Mouse (Mus musculus): ENCODE results near the gene Trpv1.

GRCm38 (mm10) chr11:73283369-73283768 is 49.3 kb downstream of the Trpv1 start:
- TF ChIP-seq CTCF (IDR thresholded peaks at IDR 0.05; ENCODE audit: borderline replicate concordance, insufficient read depth, low read length) (no peak), POLR2A (IDR thresholded peaks at IDR 0.05; ENCODE audit: low read depth, low read length) (no peak)

Measured in embryonic fibroblast, embryonic 13.5 days (primary cell).